Mouse (Mus musculus) forebrain, embryonic 13.5 days (tissue): Measurements from ENCODE around the gene Rps6ka3. TPM values are rescaled to one million over a fixed set of nuclear protein-coding genes. Genes with fewer than 3 reads are reported as not detected.
A peak's percentile ranks its signal among the peaks of the same experiment; 100 is the strongest.

ENCODE experiments used
- ATAC-seq: fragments of 200-750 bp; cut with Nextera tagmentation; 2 replicates; pipeline ENCODE4 v1.8.0; 2017
- H3K27ac ChIP-seq: fragments of 300-500 bp; sonication (generic); 2 replicates; pipeline ENCODE4 v1.5.1; 2015; ENCODE audit warnings: inconsistent platforms, mild to moderate bottlenecking, moderate library complexity
- H3K27me3 ChIP-seq: fragments of 300-500 bp; sonication (generic); 2 replicates; pipeline ENCODE4 v1.6.1; 2015; ENCODE audit warnings: mild to moderate bottlenecking, inconsistent platforms
- H3K36me3 ChIP-seq: fragments of 300-500 bp; sonication (generic); 2 replicates; pipeline ENCODE4 v1.6.1; 2015; ENCODE audit warnings: mild to moderate bottlenecking, inconsistent platforms; ENCODE audit not compliant: poor library complexity, severe bottlenecking
- H3K4me1 ChIP-seq: fragments of 300-500 bp; sonication (generic); 2 replicates; pipeline ENCODE4 v1.6.1; 2015; ENCODE audit warnings: inconsistent platforms
- H3K4me2 ChIP-seq: fragments of 300-500 bp; sonication (generic); 2 replicates; pipeline ENCODE4 v1.6.1; 2015; ENCODE audit warnings: inconsistent platforms, mild to moderate bottlenecking, moderate library complexity
- H3K4me3 ChIP-seq: fragments of 300-500 bp; sonication (generic); 2 replicates; pipeline ENCODE4 v1.5.1; 2015; ENCODE audit warnings: mild to moderate bottlenecking, inconsistent platforms
- H3K9ac ChIP-seq: fragments of 300-500 bp; sonication (generic); 2 replicates; pipeline ENCODE4 v1.6.1; 2015; ENCODE audit warnings: mild to moderate bottlenecking, inconsistent platforms
- H3K9me3 ChIP-seq: fragments of 300-500 bp; sonication (generic); replicated peaks from 2 replicates; pipeline ENCODE4 v1.6.1; 2016; ENCODE audit warnings: inconsistent platforms
- WGBS: fragments of 180-500 bp; shearing (Covaris S2); methylation state at CpG from one replicate; pipeline ENCODE4 v1.1.7; 2015; 5-methylcytosine and 5-hydroxymethylcytosine counted together
- polyA plus RNA-seq: library from polyadenylated mRNA; unstranded; fragments of >200 nt; fragmentation: Nextera tagmentation; extraction: Ambion mirVana; gene quantifications from 2 replicates; pipeline ENCODE4 v1.2.1, GENCODE M21; 2015

Gene Rps6ka3
- 3.4 and 4.8 TPM in 2 replicates for polyA plus RNA-seq

DNA sequence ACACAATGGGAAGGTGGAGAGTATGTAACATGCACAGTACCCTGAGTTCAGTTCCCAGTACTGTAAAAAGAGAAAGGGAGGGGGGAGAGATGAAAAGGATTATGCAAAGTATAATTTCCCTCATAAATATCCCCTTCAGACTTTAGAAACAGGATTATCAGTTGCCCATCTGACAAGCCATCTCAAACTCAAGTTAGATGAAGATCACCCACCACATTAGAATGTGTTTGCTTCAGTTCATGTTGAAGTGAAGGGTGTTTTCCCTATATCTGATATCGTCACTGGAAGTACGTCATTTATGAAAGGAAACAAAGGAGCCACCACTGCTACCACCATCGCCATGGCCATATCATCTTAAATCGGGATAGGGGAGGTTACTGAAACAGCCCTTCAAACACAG, at the start of gene Rps6ka3:
Gene Rps6ka3, plus strand, starts transcription at position 301 of the 400 bp plus-strand sequence.
- Histone ChIP-seq H3K9ac (no peak within 1 kb of the TSS), H3K4me3 (no peak within 1 kb of the TSS)
- ATAC-seq, result no peak

DNA sequence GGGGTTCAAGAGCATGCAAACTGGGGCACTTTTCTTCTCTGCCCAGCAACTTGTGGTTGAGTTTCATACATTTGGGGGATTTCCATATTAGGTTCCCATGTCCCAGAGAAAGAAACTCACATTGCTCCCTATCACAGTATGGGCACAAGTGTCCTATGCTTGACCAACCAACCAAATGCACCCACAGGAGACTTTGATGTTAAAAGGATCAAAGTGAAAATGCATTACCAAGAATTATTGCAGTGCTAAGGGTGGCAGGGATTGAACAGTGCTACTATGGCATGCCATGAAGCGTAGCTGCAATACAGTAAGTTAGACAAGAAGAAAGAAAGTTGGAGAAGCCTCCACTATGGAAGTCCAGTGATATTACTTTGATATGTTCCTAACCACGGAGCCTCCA, 40.9 kb upstream of the Rps6ka3 start:
- no peak overlapping the region for H3K27ac ChIP-seq
- no peaks in the 10 kb centered on the region for H3K9me3 ChIP-seq
- no peak overlapping the region for H3K4me2 ChIP-seq
- no peaks in the 10 kb centered on the region for H3K4me1 ChIP-seq
- WGBS, result 87% methylated on average over 2 of the region's 2 CpGs
- H3K36me3 ChIP-seq, result no peaks in the 10 kb centered on the region
- ATAC-seq, result no peak
- H3K4me3 ChIP-seq, result no peak overlapping the region
- no peak overlapping the region for H3K9ac ChIP-seq
- H3K27me3 ChIP-seq, result no peaks in the 10 kb centered on the region

More for the DNA sequence above, at the start of gene Rps6ka3:
- H3K4me2 ChIP-seq, result no peak within 1 kb of the TSS
- 84% methylated on average over 4 of the region's 4 CpGs for WGBS
- H3K27ac ChIP-seq, result no peak within 1 kb of the TSS
- H3K27me3 ChIP-seq, result no peaks in the 10 kb centered on the region
- no peaks in the 10 kb centered on the region for H3K4me1 ChIP-seq
- no peaks in the 10 kb centered on the region for H3K36me3 ChIP-seq
- H3K9me3 ChIP-seq, result no peaks in the 10 kb centered on the region

GRCm38 (mm10) chrX:159171579-159171978, 38.5 kb upstream of the Rps6ka3 start:
- Histone ChIP-seq H3K9ac (no peak overlapping the region), H3K27me3 (no peaks in the 10 kb centered on the region), H3K4me2 (no peak overlapping the region), H3K4me3 (no peak overlapping the region), H3K27ac (no peak overlapping the region), H3K9me3 (no peaks in the 10 kb centered on the region), H3K36me3 (no peaks in the 10 kb centered on the region), H3K4me1 (no peaks in the 10 kb centered on the region)
- ATAC-seq, result no peak
- 63% methylated on average over 2 of the region's 2 CpGs for WGBS

DNA sequence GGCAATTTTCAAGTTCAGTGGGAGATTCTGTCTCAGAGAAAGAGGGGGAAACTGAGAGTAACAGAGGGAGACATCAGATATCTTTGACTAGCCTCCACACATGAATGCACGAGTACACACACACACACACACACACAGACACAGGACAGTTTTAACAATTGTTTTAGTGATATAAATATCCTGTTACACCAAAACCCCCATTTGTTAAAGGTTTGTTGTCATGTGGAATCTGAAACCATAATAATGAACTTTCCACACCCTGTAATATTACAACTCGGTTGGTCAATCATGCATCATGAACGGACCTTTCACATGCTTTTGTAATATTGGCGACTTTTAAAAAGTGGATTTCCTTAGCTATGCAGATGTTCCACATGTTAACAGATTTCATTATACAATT, 18.5 kb upstream of the Rps6ka3 start:
- H3K27ac ChIP-seq, result no peak overlapping the region
- no peaks in the 10 kb centered on the region for H3K9me3 ChIP-seq
- H3K4me1 ChIP-seq, result no peaks in the 10 kb centered on the region
- H3K4me2 ChIP-seq, result no peak overlapping the region
- WGBS, result 89% methylated on average over 4 of the region's 4 CpGs
- H3K9ac ChIP-seq, result no peak overlapping the region
- no peak overlapping the region for H3K4me3 ChIP-seq
- no peak for ATAC-seq
- no peaks in the 10 kb centered on the region for H3K36me3 ChIP-seq
- no peaks in the 10 kb centered on the region for H3K27me3 ChIP-seq

- Histone ChIP-seq H3K27ac (no peak overlapping the region), H3K27me3 (no peaks in the 10 kb centered on the region), H3K4me1 (no peaks in the 10 kb centered on the region), H3K36me3 (no peaks in the 10 kb centered on the region), H3K9me3 (no peaks in the 10 kb centered on the region), H3K4me2 (no peak overlapping the region), H3K9ac (no peak overlapping the region), H3K4me3 (no peak overlapping the region)
- ATAC-seq, result no peak
Measured at GRCm38 (mm10) chrX:159199495-159199894, 10.6 kb upstream of the Rps6ka3 start.

GRCm38 (mm10) chrX:159200101-159200500, 10.0 kb upstream of the Rps6ka3 start:
- no peak overlapping the region for H3K9ac ChIP-seq
- no peaks in the 10 kb centered on the region for H3K27me3 ChIP-seq
- no peak for ATAC-seq
- WGBS, result 78% methylated on average over 5 of the region's 5 CpGs
- H3K4me1 ChIP-seq, result no peaks in the 10 kb centered on the region
- no peaks in the 10 kb centered on the region for H3K36me3 ChIP-seq
- no peaks in the 10 kb centered on the region for H3K9me3 ChIP-seq
- H3K4me3 ChIP-seq, result no peak overlapping the region
- no peak overlapping the region for H3K4me2 ChIP-seq
- H3K27ac ChIP-seq, result no peak overlapping the region

DNA sequence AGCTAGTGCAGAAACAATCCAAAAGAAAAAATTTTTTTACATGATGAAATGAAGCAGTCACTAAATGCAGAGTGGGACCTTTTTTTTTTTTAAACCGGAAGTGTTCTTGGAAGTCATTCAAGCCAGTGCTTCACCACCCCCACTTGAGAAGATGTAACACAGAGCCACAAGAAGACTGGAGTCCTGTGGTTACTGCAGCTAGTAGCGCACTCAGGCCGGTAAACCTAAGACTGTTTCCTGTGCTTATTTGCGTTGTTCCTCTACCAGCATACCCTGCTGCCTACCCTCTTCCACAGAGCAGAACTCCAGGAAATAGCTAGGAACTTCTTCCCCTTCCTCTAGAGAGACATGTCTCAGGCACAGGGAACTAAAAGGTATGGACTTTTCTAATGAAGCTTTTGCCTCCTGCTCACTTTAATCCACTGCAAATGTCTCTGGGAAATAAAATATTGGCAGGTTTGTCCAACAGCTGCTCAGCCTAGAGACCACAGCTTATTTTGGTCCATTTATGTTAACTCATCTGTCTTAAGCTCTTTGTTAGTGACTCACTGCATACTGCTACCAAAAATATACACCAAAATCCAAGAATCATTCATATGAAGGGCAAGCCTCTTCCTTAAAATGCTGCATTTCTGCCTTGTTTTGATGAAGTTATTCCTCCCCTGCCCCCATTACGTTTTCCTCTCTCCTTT, 931 bp downstream of the Rps6ka3 start:
- H3K4me1 ChIP-seq, result no peaks in the 10 kb centered on the region
- H3K9me3 ChIP-seq, result no peaks in the 10 kb centered on the region
- H3K4me2 ChIP-seq, result no peak overlapping the region
- no peak overlapping the region for H3K27ac ChIP-seq
- no peaks in the 10 kb centered on the region for H3K27me3 ChIP-seq
- 82% methylated on average over 5 of the region's 5 CpGs for WGBS
- H3K4me3 ChIP-seq, result no peak overlapping the region
- no peak for ATAC-seq
- H3K36me3 ChIP-seq, result no peaks in the 10 kb centered on the region
- H3K9ac ChIP-seq, result no peak overlapping the region

- H3K9me3 ChIP-seq, result no peaks in the 10 kb centered on the region
- no peaks in the 10 kb centered on the region for H3K36me3 ChIP-seq
- H3K4me1 ChIP-seq, result no peaks in the 10 kb centered on the region
- no peak overlapping the region for H3K4me2 ChIP-seq
- 47% methylated on average over 3 of the region's 3 CpGs for WGBS
- ATAC-seq, result no peak
- H3K27ac ChIP-seq, result no peak overlapping the region
- no peaks in the 10 kb centered on the region for H3K27me3 ChIP-seq
- H3K4me3 ChIP-seq, result no peak overlapping the region
- no peak overlapping the region for H3K9ac ChIP-seq
Measured at GRCm38 (mm10) chrX:159215253-159215652, 5.1 kb downstream of the Rps6ka3 start.

DNA sequence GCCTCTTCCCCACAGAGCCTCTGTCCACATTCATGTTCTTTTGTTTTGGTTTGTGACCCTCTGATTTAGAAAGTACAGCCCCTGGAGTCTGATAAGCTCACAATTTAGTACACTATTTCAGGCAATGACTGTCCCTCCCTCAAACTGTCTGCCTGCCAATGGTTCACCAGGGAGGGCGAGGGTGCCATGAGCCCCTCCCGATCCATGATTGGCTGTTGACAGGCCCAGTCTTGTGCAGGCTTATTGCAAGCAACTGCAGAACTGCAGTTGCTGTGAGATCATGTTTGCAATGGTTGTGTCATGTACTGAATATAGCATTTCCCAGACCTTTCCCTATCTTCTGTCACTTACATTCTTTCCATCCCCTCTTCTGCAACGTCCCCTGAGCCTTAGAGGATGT, 12.4 kb downstream of the Rps6ka3 start:
- Histone ChIP-seq H3K4me3 (no peak overlapping the region), H3K9me3 (no peaks in the 10 kb centered on the region), H3K4me1 (no peaks in the 10 kb centered on the region), H3K27me3 (no peaks in the 10 kb centered on the region), H3K4me2 (no peak overlapping the region), H3K36me3 (no peaks in the 10 kb centered on the region), H3K27ac (no peak overlapping the region), H3K9ac (no peak overlapping the region)
- WGBS, result 67% methylated on average over 3 of the region's 3 CpGs
- no peak for ATAC-seq

DNA sequence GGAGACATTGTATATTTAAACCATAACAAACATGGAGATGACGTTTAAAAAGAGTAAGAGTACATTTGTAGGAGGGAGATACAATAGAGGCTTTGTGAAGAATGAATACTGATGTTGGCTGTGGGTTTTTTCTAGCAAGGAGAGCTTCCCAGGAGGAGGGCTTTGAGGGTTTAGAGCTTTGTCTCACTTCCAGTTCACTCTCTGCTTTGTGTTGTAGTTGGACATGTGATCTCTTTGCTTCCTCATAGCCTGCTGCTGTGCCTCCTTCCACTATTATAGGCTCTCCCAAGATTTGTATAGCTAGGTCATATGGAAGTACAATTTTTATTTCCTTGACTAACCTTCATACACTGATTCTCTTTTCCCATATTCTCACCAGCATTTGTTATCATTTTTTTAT, 27.2 kb downstream of the Rps6ka3 start:
- no peaks in the 10 kb centered on the region for H3K27me3 ChIP-seq
- no peaks in the 10 kb centered on the region for H3K36me3 ChIP-seq
- no peak overlapping the region for H3K27ac ChIP-seq
- WGBS, result 15% methylated on average over 1 of the region's 1 CpGs
- no peak overlapping the region for H3K9ac ChIP-seq
- H3K9me3 ChIP-seq, result no peaks in the 10 kb centered on the region
- no peak overlapping the region for H3K4me3 ChIP-seq
- ATAC-seq, result no peak
- H3K4me2 ChIP-seq, result no peak overlapping the region
- H3K4me1 ChIP-seq, result no peaks in the 10 kb centered on the region

- Histone ChIP-seq H3K4me3 (peak overlapping the region; percentile 63), H3K27ac (0 out of 2 replicates have a peak overlapping the region, but pooled peaks have one; percentile 54), H3K27me3 (no peaks in the 10 kb centered on the region), H3K9ac (0 out of 2 replicates have a peak overlapping the region, but pooled peaks have one; percentile 40), H3K9me3 (no peaks in the 10 kb centered on the region), H3K36me3 (no peaks in the 10 kb centered on the region), H3K4me1 (no peaks in the 10 kb centered on the region), H3K4me2 (peak overlapping the region; percentile 58)
- no peak for ATAC-seq
- WGBS, result 21% methylated on average over 24 of the region's 27 CpGs
Measured at GRCm38 (mm10) chrX:159254001-159254884, 44.1 kb downstream of the Rps6ka3 start.

GRCm38 (mm10) chrX:159255123-159255978, 45.2 kb downstream of the Rps6ka3 start:
- WGBS, result 13% methylated on average over 15 of the region's 71 CpGs
- Histone ChIP-seq H3K27ac (peak overlapping the region; percentile 89), H3K27me3 (no peaks in the 10 kb centered on the region), H3K4me1 (no peaks in the 10 kb centered on the region), H3K9me3 (no peaks in the 10 kb centered on the region), H3K9ac (peak overlapping the region; percentile 78), H3K4me3 (peak overlapping the region; percentile 63), H3K36me3 (no peaks in the 10 kb centered on the region), H3K4me2 (peak overlapping the region; percentile 65)
- peak; percentile 96 for ATAC-seq
